Mouse (Mus musculus): ENCODE results near the gene Gm43517.

DNA sequence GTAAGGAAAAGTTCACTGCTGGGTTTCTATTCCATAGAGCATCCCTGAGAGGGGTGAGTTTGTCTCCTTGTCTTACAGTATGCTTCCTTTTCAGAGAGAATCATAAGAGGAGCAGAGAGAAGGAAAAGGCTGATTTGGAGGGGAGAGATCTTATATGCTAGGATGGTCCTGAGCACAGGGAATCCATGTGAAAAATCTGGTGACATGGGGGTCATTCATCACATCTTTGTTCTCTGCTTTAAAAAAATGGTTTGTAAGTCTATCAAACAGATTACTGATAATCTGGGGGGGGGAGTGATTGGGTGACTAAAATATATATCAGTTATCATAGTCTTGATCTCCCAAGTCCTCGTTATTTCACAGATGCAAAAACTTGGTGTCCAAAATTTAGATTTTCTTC is 11.8 kb downstream of the Gm43517 start:
- TF ChIP-seq CHD2 (IDR thresholded peaks at IDR 0.05; ENCODE audit: low read length) (no peak), USF2 (conservative IDR thresholded peaks at IDR 0.05; ENCODE audit: low read depth, low read length) (no peak), POLR2A (IDR thresholded peaks at IDR 0.05; ENCODE audit: low read depth, low read length) (no peak), EP300 (IDR thresholded peaks at IDR 0.05; ENCODE audit: low read length) (no peak), E2F4 (IDR thresholded peaks at IDR 0.05; ENCODE audit: insufficient replicate concordance, low read depth, low read length) (no peak), GABPA (IDR thresholded peaks at IDR 0.05; ENCODE audit: insufficient replicate concordance, low read depth, low read length) (no peak)

Data from CH12.LX (cell line).